Mouse (Mus musculus) neural tube, embryonic 11.5 days (tissue): ENCODE data around the gene Mecp2. TPM values are rescaled to one million over a fixed set of nuclear protein-coding genes. Genes with fewer than 3 reads are reported as not detected.

ENCODE experiments used
- ATAC-seq: fragments of 200-750 bp; cut with Nextera tagmentation; 2 replicates; pipeline ENCODE4 v1.8.0; 2017; ENCODE audit warnings: moderate number of reproducible peaks, mild to moderate bottlenecking, moderate TSS enrichment, moderate library complexity; ENCODE audit not compliant: insufficient read depth, low FRiP score, low TSS enrichment
- DNase-seq: peaks from one replicate; pipeline ENCODE4 v3.0.0-alpha.2; 2015; ENCODE audit warnings: low spot score
- H3K27ac ChIP-seq: fragments of 300-500 bp; sonication (generic); 2 replicates; pipeline ENCODE4 v1.5.1; 2014; ENCODE audit warnings: low read depth, mild to moderate bottlenecking, low read length
- H3K27me3 ChIP-seq: fragments of 300-500 bp; sonication (generic); 2 replicates; pipeline ENCODE4 v1.6.1; 2014; ENCODE audit warnings: mild to moderate bottlenecking, low read length, mixed read lengths; ENCODE audit not compliant: control insufficient read depth, insufficient read depth
- H3K36me3 ChIP-seq: fragments of 300-500 bp; sonication (generic); 2 replicates; pipeline ENCODE4 v1.6.1; 2014; ENCODE audit warnings: mild to moderate bottlenecking, low read length, moderate library complexity, mixed read lengths; ENCODE audit not compliant: control insufficient read depth, insufficient read depth
- H3K4me1 ChIP-seq: fragments of 300-500 bp; sonication (generic); 2 replicates; pipeline ENCODE4 v1.6.1; 2014; ENCODE audit warnings: low read length, mixed read lengths; ENCODE audit not compliant: control insufficient read depth, insufficient read depth
- H3K4me2 ChIP-seq: fragments of 300-500 bp; sonication (generic); 2 replicates; pipeline ENCODE4 v1.6.1; 2014; ENCODE audit warnings: low read depth, mild to moderate bottlenecking, moderate library complexity
- H3K4me3 ChIP-seq: fragments of 300-500 bp; sonication (generic); 2 replicates; pipeline ENCODE4 v1.5.1; 2014; ENCODE audit warnings: low read depth, low read length
- H3K9ac ChIP-seq: fragments of 300-500 bp; sonication (generic); 2 replicates; pipeline ENCODE4 v1.6.1; 2014; ENCODE audit warnings: mild to moderate bottlenecking, low read length
- H3K9me3 ChIP-seq: fragments of 300-500 bp; sonication (generic); 2 replicates; pipeline ENCODE4 v1.6.1; 2016; ENCODE audit warnings: low read length; ENCODE audit not compliant: control insufficient read depth
- WGBS: fragments of 180-500 bp; shearing (Covaris S2); extraction: QIAGEN DNeasy Blood & Tissue Kit; methylation state at CpG from one replicate; pipeline ENCODE4 v1.1.7; 2014; 5-methylcytosine and 5-hydroxymethylcytosine counted together
- polyA plus RNA-seq: library from polyadenylated mRNA; unstranded; fragments of >200 nt; fragmentation: Nextera tagmentation; extraction: Ambion mirVana; gene quantifications from 2 replicates; pipeline ENCODE4 v1.2.1, GENCODE M21; 2014

The Mecp2 gene
- polyA plus RNA-seq, 1 experiment from 2014 or later: 16.2 TPM

DNA sequence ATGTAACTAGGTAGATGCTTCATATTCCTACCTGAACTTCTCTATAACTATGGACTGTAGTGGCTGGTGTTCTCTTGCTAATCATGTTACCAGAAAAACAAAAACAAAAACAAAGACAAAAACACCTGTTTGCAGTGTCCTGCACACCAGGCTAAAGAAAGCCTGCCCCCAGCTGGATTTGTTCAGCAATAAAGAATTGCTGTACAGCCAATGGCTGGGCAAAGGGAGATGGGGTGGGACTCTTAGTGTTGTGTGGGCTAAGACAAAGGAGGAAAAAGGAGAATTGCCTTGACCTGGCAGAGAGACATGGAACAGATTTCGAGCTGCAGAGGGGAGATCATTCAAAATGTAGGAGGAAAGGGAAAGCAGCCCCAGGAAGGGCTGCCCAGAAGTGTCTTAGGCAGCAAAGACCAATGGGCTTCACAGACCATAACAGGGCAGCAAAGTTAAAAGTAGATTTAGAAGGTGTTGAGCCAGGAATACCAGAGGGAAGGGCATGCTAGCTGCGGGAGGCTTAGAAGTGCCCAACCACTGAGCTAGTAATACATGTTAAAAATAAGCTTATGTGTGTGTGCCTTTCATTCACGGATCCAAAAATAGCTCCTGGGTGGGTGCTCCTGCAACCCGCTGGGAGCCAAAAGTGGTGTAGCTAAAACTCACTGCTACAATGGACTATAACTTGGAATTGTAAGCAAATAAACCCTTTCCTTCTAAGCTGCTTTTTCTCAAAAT, 31.5 kb downstream of the Mecp2 start:
- Histone ChIP-seq H3K27me3 (no peaks in the 10 kb centered on the region), H3K4me1 (no peaks in the 10 kb centered on the region), H3K9ac (no peak overlapping the region), H3K4me3 (no peak overlapping the region), H3K27ac (no peak overlapping the region), H3K4me2 (no peak overlapping the region), H3K9me3 (no peaks in the 10 kb centered on the region), H3K36me3 (no peaks in the 10 kb centered on the region)
- DNase-seq: no peak
- ATAC-seq: no peak
- WGBS: 76% methylated on average over 4 of the region's 4 CpGs

DNA sequence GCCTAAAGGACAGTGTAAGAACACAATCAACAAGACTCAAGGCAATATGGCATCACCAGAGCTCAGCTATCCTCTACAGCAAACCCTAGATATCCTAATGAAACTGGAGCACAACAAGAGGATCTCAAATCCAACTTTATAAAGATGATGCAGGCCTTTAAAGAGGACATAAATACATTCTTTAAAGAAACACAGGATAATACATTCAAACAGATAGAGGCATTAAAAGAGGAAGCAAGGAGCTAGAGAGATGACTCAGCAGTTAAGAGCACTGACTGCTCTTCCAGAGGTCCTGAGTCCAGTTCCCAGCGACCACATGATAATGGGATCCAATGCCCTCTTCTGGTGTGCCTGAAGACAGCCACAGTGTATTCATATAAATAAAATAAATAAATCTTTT, 40.0 kb downstream of the Mecp2 start:
- Histone ChIP-seq H3K4me1 (no peaks in the 10 kb centered on the region), H3K27me3 (no peaks in the 10 kb centered on the region), H3K36me3 (no peaks in the 10 kb centered on the region), H3K27ac (no peak overlapping the region), H3K4me2 (no peak overlapping the region), H3K4me3 (no peak overlapping the region), H3K9me3 (no peaks in the 10 kb centered on the region), H3K9ac (no peak overlapping the region)
- DNase-seq: no peak
- 71% methylated on average over 1 of the region's 1 CpGs for WGBS
- no peak for ATAC-seq

DNA sequence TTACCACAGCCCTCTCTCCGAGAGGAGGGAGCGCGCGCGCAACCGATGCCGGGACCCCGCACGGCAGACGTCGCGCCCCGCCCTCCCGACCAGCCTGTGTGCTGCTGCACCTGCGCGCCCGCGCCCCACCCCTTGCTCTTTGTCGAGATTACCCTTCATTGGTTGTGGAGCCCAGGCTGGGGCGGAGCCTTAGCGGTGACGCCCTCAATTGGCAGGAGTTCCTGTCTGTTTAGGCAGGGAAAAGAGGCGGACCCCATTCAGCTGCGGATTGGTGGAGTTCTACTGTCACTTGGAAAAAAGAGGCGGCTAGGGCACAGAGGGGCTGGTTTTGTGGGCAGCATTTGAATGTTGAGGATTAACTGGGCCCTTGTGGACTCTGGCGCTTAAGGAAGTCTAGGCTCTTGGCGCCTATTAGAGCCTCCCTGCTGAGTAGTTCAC, 49.5 kb downstream of the Mecp2 start:
- WGBS: 17% methylated on average over 23 of the region's 27 CpGs
- Histone ChIP-seq H3K27ac (peak overlapping the region; percentile 91), H3K4me2 (peak overlapping the region; percentile 26; the same call in 1 of the 2 replicates), H3K27me3 (no peaks in the 10 kb centered on the region), H3K9me3 (no peaks in the 10 kb centered on the region), H3K36me3 (no peaks in the 10 kb centered on the region), H3K9ac (peak overlapping the region; percentile 79), H3K4me1 (no peaks in the 10 kb centered on the region), H3K4me3 (peak overlapping the region; percentile 62)
- ATAC-seq: peak; percentile 99
- peak; percentile 94 for DNase-seq

DNA sequence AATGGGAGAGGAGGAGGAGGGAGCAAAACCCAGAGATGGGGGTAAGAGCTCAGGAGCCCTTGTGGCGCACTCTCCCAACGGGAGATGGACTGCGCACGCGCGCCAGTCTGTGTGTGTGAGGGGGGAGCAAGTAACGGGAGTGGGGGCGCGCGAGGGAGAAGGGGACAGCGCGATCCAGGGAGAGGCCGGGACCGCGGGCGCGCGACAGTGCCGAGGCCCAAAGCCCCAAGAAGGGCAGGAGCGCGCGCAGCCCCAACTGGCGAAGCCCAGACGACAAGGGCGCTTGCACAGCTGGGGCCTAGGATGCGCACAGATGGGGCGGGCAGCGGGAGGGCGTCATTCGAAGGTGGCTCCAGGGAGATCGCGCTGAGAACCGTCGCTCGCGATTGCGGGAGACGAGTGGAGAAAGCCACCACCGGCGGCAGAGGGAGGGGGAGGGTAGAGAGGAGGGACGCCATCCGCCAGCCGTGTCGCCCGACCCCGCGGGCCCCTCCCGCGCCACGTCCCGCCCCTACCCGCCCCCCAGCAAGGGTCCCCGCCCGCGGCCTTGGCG, 50.1 kb downstream of the Mecp2 start:
- Histone ChIP-seq H3K4me3 (peak overlapping the region; percentile 62), H3K9ac (peak overlapping the region; percentile 79), H3K4me2 (peak overlapping the region; percentile 51), H3K4me1 (no peaks in the 10 kb centered on the region), H3K36me3 (no peaks in the 10 kb centered on the region), H3K9me3 (no peaks in the 10 kb centered on the region), H3K27me3 (no peaks in the 10 kb centered on the region), H3K27ac (peak overlapping the region; percentile 91)
- peak; percentile 87 for DNase-seq
- 24% methylated on average over 21 of the region's 56 CpGs for WGBS
- ATAC-seq: peak; percentile 77

DNA sequence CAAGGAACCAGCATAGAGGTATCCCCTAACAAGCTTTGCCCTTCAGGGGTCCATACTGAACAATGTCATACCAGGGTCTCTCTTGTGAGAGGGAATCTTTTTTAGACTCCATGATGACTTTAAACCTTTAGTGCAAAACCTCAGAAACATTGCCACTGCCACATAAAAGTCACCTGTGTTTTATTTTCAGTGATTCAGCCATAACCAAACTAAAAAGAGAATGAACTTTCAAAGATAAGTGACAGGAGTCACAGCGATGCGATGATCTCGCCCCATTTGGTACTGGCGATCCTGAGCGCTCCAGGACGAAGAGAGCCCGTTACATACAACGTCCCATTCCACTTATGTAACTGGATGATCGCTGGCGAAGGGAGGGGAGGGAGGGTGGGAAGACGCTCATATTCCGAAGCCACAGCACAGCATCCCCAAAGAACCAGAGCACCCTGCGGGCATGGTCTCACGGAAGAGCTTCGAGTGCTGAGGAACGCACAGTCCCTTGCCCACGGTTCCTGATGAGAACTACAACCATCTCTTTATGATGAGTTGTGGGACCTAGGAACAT, 50.8 kb downstream of the Mecp2 start:
- peak overlapping the region; percentile 51 for H3K4me2 ChIP-seq
- peak; percentile 4; the same call in 1 of the 2 replicates for ATAC-seq
- no peak overlapping the region; the same call in 1 of the 2 replicates for H3K27ac ChIP-seq
- WGBS: 18% methylated on average over 17 of the region's 17 CpGs
- no peaks in the 10 kb centered on the region for H3K36me3 ChIP-seq
- H3K9me3 ChIP-seq: no peaks in the 10 kb centered on the region
- peak overlapping the region; percentile 79 for H3K9ac ChIP-seq
- DNase-seq: no peak
- no peaks in the 10 kb centered on the region for H3K27me3 ChIP-seq
- no peaks in the 10 kb centered on the region for H3K4me1 ChIP-seq
- peak overlapping the region; percentile 62 for H3K4me3 ChIP-seq

DNA sequence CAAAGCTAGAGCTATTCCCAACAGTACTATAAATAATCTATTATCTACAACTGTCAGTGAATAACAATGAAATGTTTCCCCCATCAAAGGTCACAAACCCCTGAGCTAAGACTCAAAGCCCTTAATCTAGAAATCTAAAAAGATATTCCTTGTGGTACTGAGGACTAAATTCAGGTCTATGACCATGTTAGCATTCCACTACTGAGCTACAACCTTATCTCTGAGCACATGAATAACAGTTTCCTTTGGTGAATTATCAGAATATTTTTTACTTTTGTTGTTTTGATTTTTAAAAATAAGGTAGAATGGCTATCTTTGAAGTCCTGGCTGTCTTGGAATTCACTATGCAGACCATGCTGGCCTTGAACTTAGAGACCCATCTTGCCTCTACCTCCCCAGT, 64.4 kb downstream of the Mecp2 start:
- no peaks in the 10 kb centered on the region for H3K36me3 ChIP-seq
- no peaks in the 10 kb centered on the region for H3K4me1 ChIP-seq
- no peaks in the 10 kb centered on the region for H3K27me3 ChIP-seq
- no peak overlapping the region for H3K4me3 ChIP-seq
- H3K27ac ChIP-seq: no peak overlapping the region
- H3K9me3 ChIP-seq: no peaks in the 10 kb centered on the region
- no peak overlapping the region for H3K4me2 ChIP-seq
- ATAC-seq: no peak
- DNase-seq: no peak
- H3K9ac ChIP-seq: no peak overlapping the region

DNA sequence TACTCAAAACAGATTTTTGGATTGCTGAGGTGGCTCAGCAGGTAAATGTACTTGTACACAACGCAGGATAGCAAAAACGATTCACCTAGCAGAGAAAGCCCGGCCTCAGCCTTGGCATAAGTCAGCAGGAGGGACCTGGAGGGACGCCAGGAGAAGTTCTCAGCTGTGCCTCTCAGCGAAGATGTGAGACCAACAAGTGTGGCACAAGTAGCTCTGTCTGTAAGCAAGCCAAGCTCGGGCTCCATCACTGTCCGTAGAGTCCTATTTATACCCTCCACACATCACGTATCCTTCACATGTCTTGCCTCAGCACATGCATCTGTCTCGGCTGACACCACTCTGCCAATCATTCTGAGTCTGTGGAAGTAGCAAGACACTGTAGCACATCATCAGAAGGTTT, 67.3 kb downstream of the Mecp2 start:
- H3K27me3 ChIP-seq: no peaks in the 10 kb centered on the region
- no peaks in the 10 kb centered on the region for H3K9me3 ChIP-seq
- H3K4me2 ChIP-seq: no peak overlapping the region
- no peak overlapping the region for H3K4me3 ChIP-seq
- 84% methylated on average over 9 of the region's 9 CpGs for WGBS
- no peak overlapping the region for H3K27ac ChIP-seq
- H3K9ac ChIP-seq: no peak overlapping the region
- no peaks in the 10 kb centered on the region for H3K36me3 ChIP-seq
- H3K4me1 ChIP-seq: no peaks in the 10 kb centered on the region
- DNase-seq (no peak), ATAC-seq (no peak)

DNA sequence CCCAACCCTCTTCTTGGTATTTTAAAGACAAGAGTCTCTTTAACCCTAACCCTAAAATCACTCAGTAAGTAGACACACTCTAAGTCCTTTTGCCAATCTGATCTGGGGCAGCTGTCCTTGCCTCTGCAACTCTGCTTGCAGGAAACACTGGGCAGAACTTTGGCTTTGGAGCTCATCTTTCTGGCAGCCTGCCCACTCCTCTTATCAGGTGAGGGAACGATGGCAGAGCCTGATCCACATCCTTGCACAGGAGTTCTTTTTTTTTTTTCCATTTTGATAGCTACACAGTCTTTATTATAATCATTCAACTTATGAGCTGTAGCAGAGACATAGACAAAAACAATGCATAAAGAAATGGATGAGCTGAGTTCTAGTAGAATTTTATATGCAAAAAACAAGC, 90.1 kb downstream of the Mecp2 start:
- H3K27me3 ChIP-seq: no peaks in the 10 kb centered on the region
- H3K4me3 ChIP-seq: no peak overlapping the region
- ATAC-seq (no peak), DNase-seq (no peak)
- no peak overlapping the region for H3K27ac ChIP-seq
- no peaks in the 10 kb centered on the region for H3K36me3 ChIP-seq
- no peaks in the 10 kb centered on the region for H3K9me3 ChIP-seq
- no peak overlapping the region for H3K4me2 ChIP-seq
- H3K4me1 ChIP-seq: no peaks in the 10 kb centered on the region
- WGBS: 83% methylated on average over 1 of the region's 1 CpGs
- no peak overlapping the region for H3K9ac ChIP-seq
